Mouse (Mus musculus): Measurements from ENCODE around the gene H3f3b. TPM values are rescaled to one million over a fixed set of nuclear protein-coding genes. Genes with fewer than 3 reads are reported as not detected.

H3f3b gene
- total and polyA plus RNA-seq, 2 experiments from 2014 or later = 627 to 2,179 TPM

DNA sequence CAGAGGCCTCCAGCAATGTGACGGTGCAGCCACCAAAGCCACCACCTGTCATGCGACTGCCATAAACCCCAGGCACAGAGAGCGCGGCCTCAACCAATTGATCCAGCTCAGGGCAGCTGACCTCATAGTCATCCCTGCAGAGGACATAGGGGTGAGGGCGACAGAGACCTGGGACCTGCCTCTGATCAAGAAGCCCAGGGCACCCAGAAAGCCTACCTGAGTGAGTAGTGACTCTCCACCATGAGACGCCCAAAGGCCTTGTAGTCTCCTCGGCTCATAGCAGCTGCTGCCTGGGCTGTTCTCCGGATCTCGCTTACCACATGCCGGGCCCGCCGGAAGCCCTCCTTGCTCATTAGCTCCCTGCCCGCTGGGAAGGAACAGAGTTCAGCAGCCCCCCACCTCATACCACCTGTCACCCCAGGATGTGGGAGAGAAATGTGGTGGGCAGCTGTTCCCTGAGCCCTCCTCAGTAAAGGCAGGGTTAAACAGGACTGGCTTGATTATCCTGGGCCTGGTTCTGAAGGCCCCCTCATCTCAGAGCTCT, 18.9 kb downstream of the H3f3b start:
- H3K9ac ChIP-seq (replicated peaks; ENCODE audit: low read length) = no peak overlapping the region
- no peak for DNase-seq (ENCODE audit: low spot score)
- peaks cover 14% of the 10 kb centered on the region for H3K4me1 ChIP-seq (ENCODE audit: insufficient read depth, low read length)
- H3K4me3 ChIP-seq (ENCODE audit: low read length) = no peak overlapping the region
- no peaks in the 10 kb centered on the region for H3K9me3 ChIP-seq (ENCODE audit: low read length)
- WGBS = 64% methylated on average over 13 of the region's 13 CpGs
- no peak for ATAC-seq
- H3K36me3 ChIP-seq (ENCODE audit: insufficient read depth, low read length) = no peaks in the 10 kb centered on the region
- TF ChIP-seq CTCF (IDR thresholded peaks at IDR 0.05; ENCODE audit: low read depth) = no peak
- H3K27ac ChIP-seq = peak overlapping the region; percentile 70; the same call in 1 of the 2 replicates
- H3K4me2 ChIP-seq (ENCODE audit: low read depth, low read length) = no peak overlapping the region
- no peaks in the 10 kb centered on the region for H3K27me3 ChIP-seq (ENCODE audit: insufficient read depth, low read length)

DNA sequence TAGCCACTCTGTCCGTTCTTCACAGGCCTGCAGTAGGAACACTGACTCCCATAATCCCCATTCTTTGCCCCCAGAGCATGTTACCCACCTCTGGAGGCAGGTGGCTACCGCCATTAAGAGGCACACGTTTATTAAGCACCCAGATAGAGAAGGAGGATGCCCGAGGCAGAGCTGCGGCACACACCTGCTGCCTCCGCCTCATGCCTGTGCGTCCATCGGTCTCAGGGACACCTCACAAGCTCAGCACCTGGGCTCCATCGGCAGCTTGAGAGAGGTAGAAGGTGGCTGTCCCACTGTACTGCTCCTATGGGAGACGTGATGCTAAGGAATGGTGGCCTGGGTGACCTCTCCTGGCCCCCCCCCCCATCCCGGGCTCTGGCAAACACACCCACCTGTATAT, 19.4 kb downstream of the H3f3b start:
- Histone ChIP-seq H3K36me3 (ENCODE audit: insufficient read depth, low read length) (no peaks in the 10 kb centered on the region), H3K4me1 (ENCODE audit: insufficient read depth, low read length) (peaks cover 14% of the 10 kb centered on the region), H3K27me3 (ENCODE audit: insufficient read depth, low read length) (no peaks in the 10 kb centered on the region), H3K4me3 (ENCODE audit: low read length) (no peak overlapping the region), H3K9me3 (ENCODE audit: low read length) (no peaks in the 10 kb centered on the region), H3K9ac (replicated peaks; ENCODE audit: low read length) (no peak overlapping the region), H3K27ac (peak overlapping the region; percentile 70; the same call in 1 of the 2 replicates), H3K4me2 (ENCODE audit: low read depth, low read length) (no peak overlapping the region)
- WGBS = 82% methylated on average over 11 of the region's 11 CpGs
- no peak for TF ChIP-seq CTCF (IDR thresholded peaks at IDR 0.05; ENCODE audit: low read depth)
- DNase-seq (ENCODE audit: low spot score) (no peak), ATAC-seq (no peak)

DNA sequence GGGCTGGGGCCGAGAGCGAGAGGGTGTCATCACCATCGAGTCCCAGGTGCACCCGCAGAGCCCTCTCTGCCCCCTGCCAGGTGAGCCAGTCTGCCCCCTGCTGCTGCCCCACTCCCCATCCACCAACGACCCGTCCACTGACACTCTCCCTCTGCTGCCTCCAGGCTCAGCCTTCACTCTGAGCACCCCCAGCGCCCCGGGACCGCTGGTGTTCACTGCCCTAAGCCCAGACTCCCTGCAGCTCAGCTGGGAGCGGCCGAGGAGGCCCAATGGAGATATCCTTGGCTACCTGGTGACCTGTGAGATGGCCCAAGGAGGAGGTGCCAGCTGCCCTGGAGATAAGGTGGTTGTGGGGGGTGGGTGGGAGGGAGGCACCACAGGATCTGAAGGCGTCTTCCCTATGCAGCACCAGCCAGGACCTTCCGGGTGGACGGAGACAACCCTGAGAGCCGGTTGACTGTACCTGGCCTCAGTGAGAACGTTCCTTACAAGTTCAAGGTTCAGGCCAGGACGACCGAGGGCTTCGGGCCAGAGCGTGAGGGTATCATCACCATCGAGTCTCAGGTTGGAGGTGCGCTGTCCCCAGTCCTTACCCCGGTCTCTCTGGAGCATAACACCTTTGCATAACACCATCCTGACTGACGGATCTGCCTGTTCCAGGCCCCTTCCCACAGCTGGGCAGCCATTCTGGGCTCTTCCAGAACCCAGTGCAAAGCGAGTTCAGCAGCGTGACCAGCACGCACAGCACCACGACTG, 20.5 kb downstream of the H3f3b start:
- ATAC-seq (no peak), DNase-seq (ENCODE audit: low spot score) (no peak)
- no peak for TF ChIP-seq CTCF (IDR thresholded peaks at IDR 0.05; ENCODE audit: low read depth)
- Histone ChIP-seq H3K4me3 (ENCODE audit: low read length) (no peak overlapping the region), H3K27ac (no peak overlapping the region), H3K36me3 (ENCODE audit: insufficient read depth, low read length) (no peaks in the 10 kb centered on the region), H3K9ac (replicated peaks; ENCODE audit: low read length) (no peak overlapping the region), H3K4me1 (ENCODE audit: insufficient read depth, low read length) (peaks cover 8% of the 10 kb centered on the region), H3K4me2 (ENCODE audit: low read depth, low read length) (no peak overlapping the region), H3K27me3 (ENCODE audit: insufficient read depth, low read length) (no peaks in the 10 kb centered on the region), H3K9me3 (ENCODE audit: low read length) (no peaks in the 10 kb centered on the region)
- WGBS = 84% methylated on average over 28 of the region's 28 CpGs

DNA sequence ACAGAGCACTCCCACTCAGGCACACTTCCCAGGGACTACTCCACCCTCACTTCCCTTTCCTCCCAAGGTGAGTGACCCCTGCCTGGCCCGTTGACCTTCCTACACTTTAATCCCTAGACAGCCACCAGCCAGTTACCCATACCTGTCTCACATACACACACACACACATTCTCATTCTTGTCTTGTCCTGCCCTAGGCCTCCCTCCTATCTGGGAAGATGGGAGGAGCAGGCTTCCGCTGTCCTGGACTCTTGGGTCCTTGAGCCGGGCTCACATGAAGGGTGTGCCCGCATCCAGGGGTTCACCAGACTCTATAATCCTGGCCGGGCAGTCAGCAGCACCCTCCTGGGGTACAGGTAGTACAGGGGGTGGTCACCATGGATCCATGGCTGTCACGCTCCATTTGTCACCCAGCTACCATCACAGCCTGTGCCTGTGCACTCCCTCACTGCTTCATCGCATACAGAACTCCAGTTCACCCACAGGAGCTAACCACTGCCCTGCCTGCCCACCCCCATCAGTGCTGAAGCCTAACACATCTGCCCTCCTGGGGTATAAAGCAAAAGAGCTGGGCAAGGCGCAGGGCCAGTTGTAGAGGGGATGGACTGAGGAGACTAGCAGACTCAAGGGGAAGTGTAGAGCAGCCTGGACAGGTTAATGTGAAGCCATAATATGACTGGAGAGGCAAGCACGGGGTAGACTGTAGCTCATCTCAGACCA, 21.9 kb downstream of the H3f3b start:
- no peaks in the 10 kb centered on the region for H3K9me3 ChIP-seq (ENCODE audit: low read length)
- 63% methylated on average over 9 of the region's 9 CpGs for WGBS
- H3K4me2 ChIP-seq (ENCODE audit: low read depth, low read length) = peak overlapping the region; percentile 64
- H3K36me3 ChIP-seq (ENCODE audit: insufficient read depth, low read length) = no peaks in the 10 kb centered on the region
- no peak overlapping the region for H3K4me3 ChIP-seq (ENCODE audit: low read length)
- no peak overlapping the region for H3K27ac ChIP-seq
- TF ChIP-seq CTCF (IDR thresholded peaks at IDR 0.05; ENCODE audit: low read depth) = no peak
- peaks cover 8% of the 10 kb centered on the region for H3K4me1 ChIP-seq (ENCODE audit: insufficient read depth, low read length)
- DNase-seq (ENCODE audit: low spot score) = no peak
- no peak overlapping the region for H3K9ac ChIP-seq (replicated peaks; ENCODE audit: low read length)
- ATAC-seq = no peak
- H3K27me3 ChIP-seq (ENCODE audit: insufficient read depth, low read length) = no peaks in the 10 kb centered on the region

DNA sequence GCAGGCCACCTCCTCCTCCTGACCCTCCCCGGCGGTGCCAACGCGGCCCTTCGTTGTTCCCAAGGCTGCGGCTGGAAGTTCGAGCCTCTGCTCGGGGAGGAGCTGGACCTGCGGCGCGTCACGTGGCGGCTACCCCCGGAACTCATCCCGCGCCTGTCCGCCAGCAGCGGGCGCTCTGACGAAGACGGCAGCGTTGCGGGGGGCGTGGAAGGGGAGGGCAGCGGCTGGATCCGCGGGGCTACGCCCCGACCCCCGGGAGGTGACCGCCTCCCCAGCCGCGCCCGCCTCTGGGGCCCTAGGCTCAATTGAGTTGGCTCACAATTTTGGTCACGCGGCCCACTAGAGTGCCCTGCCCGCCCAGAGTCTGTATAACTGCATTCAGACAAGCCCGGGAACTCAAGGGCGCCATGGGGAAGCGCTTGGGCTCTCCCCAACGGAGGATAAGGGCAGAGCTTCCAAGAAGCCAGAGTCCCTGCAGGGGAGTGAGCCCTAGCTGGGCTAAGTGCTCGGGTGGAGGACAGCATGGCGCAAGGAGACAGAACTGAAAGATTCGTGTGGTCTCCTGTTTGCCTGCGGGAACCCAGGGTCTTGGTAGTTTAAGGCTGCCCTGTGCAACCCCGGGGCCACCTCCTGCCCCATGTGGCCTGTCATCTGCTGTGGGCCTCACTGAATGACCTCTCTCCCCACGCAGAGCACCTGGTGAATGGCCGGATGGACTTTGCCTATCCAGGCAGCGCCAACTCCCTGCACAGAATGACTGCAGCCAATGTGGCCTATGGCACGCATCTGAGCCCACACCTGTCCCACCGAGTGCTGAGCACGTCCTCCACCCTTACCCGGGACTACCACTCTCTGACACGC, 22.7 kb downstream of the H3f3b start:
- Histone ChIP-seq H3K36me3 (ENCODE audit: insufficient read depth, low read length) (no peaks in the 10 kb centered on the region), H3K4me3 (ENCODE audit: low read length) (peak overlapping the region; percentile 31), H3K4me2 (ENCODE audit: low read depth, low read length) (peak overlapping the region; percentile 64), H3K27ac (peak overlapping the region; percentile 70), H3K9me3 (ENCODE audit: low read length) (no peaks in the 10 kb centered on the region), H3K4me1 (ENCODE audit: insufficient read depth, low read length) (peaks cover 8% of the 10 kb centered on the region), H3K9ac (replicated peaks; ENCODE audit: low read length) (peak overlapping the region; percentile 47), H3K27me3 (ENCODE audit: insufficient read depth, low read length) (no peaks in the 10 kb centered on the region)
- TF ChIP-seq CTCF (IDR thresholded peaks at IDR 0.05; ENCODE audit: low read depth) = peak; percentile 63
- DNase-seq (ENCODE audit: low spot score) (peak; percentile 76), ATAC-seq (peak; percentile 75)
- 6% methylated on average over 50 of the region's 54 CpGs for WGBS

DNA sequence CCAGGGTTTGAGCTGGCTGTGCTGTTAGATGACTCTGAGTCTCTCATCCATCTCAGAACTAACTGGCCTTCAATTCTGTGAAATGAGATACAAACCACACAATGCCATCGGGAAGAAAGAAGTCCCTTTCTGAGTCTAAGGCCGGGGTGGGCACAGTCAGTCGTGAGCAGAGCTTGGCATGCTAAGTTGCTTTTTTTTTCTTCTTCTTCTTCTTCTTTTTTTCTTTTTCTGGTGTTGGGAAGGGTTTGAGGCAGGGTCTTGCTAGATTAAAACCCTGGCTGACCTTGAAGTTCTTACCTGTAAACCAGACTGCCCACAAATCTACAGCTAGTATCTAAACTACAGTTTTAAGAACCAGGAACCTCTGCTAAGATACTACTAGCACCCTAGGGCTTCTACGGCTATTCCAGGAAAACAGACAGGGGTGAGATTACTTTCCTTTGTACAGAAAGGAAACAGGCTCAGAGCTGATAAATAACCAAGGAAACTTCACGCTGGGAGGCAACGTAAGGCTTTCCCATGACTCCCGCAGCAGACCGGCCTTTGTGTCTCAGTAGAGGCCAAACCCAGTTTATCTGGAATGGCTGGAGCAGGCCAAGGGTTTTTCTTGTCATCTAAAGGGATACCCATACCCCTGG, 23.5 kb downstream of the H3f3b start:
- Histone ChIP-seq H3K9ac (replicated peaks; ENCODE audit: low read length) (peak overlapping the region; percentile 47), H3K9me3 (ENCODE audit: low read length) (no peaks in the 10 kb centered on the region), H3K4me1 (ENCODE audit: insufficient read depth, low read length) (peaks cover 8% of the 10 kb centered on the region), H3K4me2 (ENCODE audit: low read depth, low read length) (peak overlapping the region; percentile 64), H3K4me3 (ENCODE audit: low read length) (peak overlapping the region; percentile 31), H3K27me3 (ENCODE audit: insufficient read depth, low read length) (no peaks in the 10 kb centered on the region), H3K27ac (peak overlapping the region; percentile 70), H3K36me3 (ENCODE audit: insufficient read depth, low read length) (no peaks in the 10 kb centered on the region)
- WGBS = 30% methylated on average over 8 of the region's 8 CpGs
- ATAC-seq (no peak), DNase-seq (ENCODE audit: low spot score) (no peak)
- TF ChIP-seq CTCF (IDR thresholded peaks at IDR 0.05; ENCODE audit: low read depth) = no peak
